ENCODE assay signal across 1 mouse cellular context in the genomic region with DNA sequence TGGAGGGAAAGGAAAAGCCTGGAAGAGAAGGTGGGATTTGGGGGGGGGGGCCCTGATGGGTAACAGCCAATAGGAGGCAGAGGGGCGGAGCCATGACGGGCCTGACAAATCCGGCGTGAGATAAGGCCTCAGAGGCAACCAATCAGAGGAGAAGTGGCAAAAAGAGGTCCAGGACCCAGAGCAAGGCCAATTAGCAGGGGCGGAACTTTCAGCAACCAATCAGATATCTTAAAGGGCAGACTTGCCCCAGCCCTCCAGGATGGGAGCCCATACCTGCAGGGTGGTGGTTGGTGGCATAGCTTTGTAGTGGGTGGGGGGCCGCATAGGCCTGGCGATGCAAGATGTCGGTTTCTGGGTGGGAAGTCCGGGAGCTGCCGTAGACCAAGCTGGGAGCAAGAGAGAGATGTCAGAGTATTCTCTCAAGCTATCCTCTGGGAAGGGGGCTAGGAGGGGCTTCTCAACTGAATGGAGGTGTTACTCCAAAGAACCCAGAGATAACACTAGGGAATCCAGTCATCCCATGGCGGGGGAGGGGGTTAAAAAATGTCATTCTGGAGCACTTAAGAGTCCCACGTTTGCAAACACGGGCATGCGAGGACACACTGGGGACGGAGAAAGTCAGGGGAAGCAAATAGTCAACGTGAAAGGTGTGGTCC.
TF ChIP-seq lines count a peak whose summit lies in the region.

No protein-coding gene starts in this region.

TF ChIP-seq in ES-E14, 5 proteins besides CTCF, POLR2A, EP300 and RAD21:
- TF ChIP-seq ZC3H11A (IDR thresholded peaks at IDR 0.05; ENCODE audit: borderline replicate concordance, low read depth, low read length) (no peak), MAFK (IDR thresholded peaks at IDR 0.05; ENCODE audit: insufficient read depth, low read depth, low read length) (no peak), ZNF384 (IDR thresholded peaks at IDR 0.05; ENCODE audit: low read depth, low read length) (no peak), HCFC1 (IDR thresholded peaks at IDR 0.05; ENCODE audit: borderline replicate concordance, insufficient read depth, low read length) (no peak), CHD2 (IDR thresholded peaks at IDR 0.05; ENCODE audit: low read depth, low read length) (peak; percentile 81)
